Mouse (Mus musculus): ENCODE data around the gene Dnajb9. TPM values are rescaled to one million over a fixed set of nuclear protein-coding genes. Genes with fewer than 3 reads are reported as not detected.

Dnajb9 gene
- total and polyA plus RNA-seq, 2 experiments = 7.2 to 15.3 TPM

DNA sequence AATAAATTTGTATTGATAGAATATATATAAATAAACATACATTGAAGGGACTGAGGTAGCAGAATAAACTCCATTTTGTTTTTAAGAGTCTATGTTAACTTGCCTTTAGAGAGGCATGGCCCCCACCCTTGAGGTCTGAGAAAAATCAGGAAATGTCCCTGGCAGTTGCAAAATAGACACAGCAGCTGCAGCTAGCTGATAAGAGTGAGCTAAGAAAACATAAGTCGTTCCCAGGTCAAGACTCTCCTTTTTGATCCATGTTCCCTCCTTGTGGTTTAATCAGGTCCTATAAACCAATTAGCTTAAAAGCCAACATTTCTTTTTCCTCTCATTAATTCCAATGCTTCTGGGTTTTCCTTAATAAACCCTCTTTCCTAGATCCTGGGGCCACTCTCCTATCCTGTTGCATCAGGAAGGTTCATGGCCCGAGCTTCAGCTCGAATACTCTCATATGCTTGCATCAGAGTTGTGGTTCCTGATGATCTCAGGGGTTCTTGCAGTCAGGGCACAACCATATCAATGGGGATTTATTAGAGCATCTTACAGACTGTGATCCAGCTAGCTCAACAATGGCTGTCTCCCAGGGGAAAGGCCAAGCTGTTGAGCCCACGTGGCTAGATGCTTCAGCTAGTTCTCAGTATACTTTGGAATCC, 12.1 kb downstream of the Dnajb9 start:
- Histone ChIP-seq H3K9ac (ENCODE audit: low read depth, low read length) (no peak overlapping the region), H3K36me3 (ENCODE audit: control insufficient read depth, insufficient read depth, low read length) (no peaks in the 10 kb centered on the region), H3K27ac (replicated peaks; ENCODE audit: insufficient read depth, low read depth, low read length) (no peak overlapping the region), H3K27me3 (ENCODE audit: control insufficient read depth, insufficient read depth, low read length) (no peaks in the 10 kb centered on the region), H3K4me3 (ENCODE audit: insufficient read depth, low read depth, low read length) (no peak overlapping the region), H3K79me2 (ENCODE audit: control insufficient read depth, insufficient read depth, low read length) (no peaks in the 10 kb centered on the region), H3K4me1 (ENCODE audit: control insufficient read depth, insufficient read depth, low read length) (no peaks in the 10 kb centered on the region; the same call in 1 of the 2 replicates)
- 42% methylated on average over 4 of the region's 4 CpGs for WGBS
- no peak for DNase-seq (ENCODE audit: extremely low read depth, low read depth, low spot score)
- TF ChIP-seq CTCF (IDR thresholded peaks at IDR 0.05; ENCODE audit: low read depth, low read length) = no peak
- no peak for TF ChIP-seq POLR2A (IDR thresholded peaks at IDR 0.05; ENCODE audit: extremely low read depth, insufficient read depth, low read length)

DNA sequence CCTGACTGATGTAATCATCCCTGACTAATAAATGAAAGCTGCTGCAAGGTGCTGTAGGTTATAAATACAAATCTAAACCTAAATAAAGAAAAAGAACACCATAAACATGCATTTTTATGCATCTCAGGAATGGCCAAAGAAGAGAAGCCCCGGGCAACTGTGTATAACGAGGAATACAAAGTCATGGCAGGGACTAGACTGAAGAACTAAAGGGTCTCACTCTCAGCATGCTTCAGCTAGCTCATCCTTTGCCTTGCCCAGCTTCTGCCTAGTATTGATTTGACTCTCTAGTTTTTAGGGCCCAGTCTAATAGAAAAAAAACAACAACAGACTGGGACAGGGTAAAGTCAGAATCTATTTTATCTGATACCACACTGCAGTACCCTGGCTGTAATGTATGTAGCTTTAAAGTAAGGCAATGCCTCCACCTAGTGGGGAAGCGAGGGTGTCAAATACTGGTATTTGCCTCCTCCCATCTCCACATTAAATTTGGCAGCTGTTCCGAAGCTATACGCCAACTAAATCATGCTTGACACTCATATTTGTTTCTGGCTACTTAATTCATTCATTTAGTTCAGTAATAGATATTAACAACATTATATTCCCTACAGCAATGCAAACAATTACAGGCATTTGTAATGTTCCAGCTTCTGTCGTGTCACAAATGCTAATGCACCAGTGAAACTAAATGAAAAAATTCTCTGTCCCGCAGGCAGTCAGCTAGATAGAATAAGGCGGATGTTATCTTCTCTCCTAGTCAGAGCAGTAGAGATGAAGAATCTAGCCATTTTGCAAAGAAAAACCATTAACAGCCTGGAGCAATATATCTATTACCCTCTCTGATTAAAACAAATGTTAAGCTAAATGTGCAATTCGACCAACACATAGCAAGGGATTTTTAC, 28.8 kb downstream of the Dnajb9 start:
- H3K79me2 ChIP-seq (ENCODE audit: control insufficient read depth, insufficient read depth, low read length) = no peaks in the 10 kb centered on the region
- no peaks in the 10 kb centered on the region; the same call in 1 of the 2 replicates for H3K4me1 ChIP-seq (ENCODE audit: control insufficient read depth, insufficient read depth, low read length)
- TF ChIP-seq CTCF (IDR thresholded peaks at IDR 0.05; ENCODE audit: low read depth, low read length) = peak; percentile 46
- TF ChIP-seq POLR2A (IDR thresholded peaks at IDR 0.05; ENCODE audit: extremely low read depth, insufficient read depth, low read length) = no peak
- H3K9ac ChIP-seq (ENCODE audit: low read depth, low read length) = no peak overlapping the region
- DNase-seq (ENCODE audit: extremely low read depth, low read depth, low spot score) = no peak
- no peak overlapping the region for H3K4me3 ChIP-seq (ENCODE audit: insufficient read depth, low read depth, low read length)
- H3K27ac ChIP-seq (replicated peaks; ENCODE audit: insufficient read depth, low read depth, low read length) = no peak overlapping the region
- WGBS = 46% methylated on average over 9 of the region's 9 CpGs
- no peaks in the 10 kb centered on the region for H3K36me3 ChIP-seq (ENCODE audit: control insufficient read depth, insufficient read depth, low read length)
- H3K27me3 ChIP-seq (ENCODE audit: control insufficient read depth, insufficient read depth, low read length) = no peaks in the 10 kb centered on the region

GRCm38 (mm10) chr12:44177038-44177355, 33.1 kb downstream of the Dnajb9 start:
- WGBS = 80% methylated on average over 2 of the region's 2 CpGs
- no peak for DNase-seq (ENCODE audit: extremely low read depth, low read depth, low spot score)
- no peak overlapping the region for H3K27ac ChIP-seq (replicated peaks; ENCODE audit: insufficient read depth, low read depth, low read length)
- no peaks in the 10 kb centered on the region for H3K36me3 ChIP-seq (ENCODE audit: control insufficient read depth, insufficient read depth, low read length)
- TF ChIP-seq CTCF (IDR thresholded peaks at IDR 0.05; ENCODE audit: low read depth, low read length) = no peak
- TF ChIP-seq POLR2A (IDR thresholded peaks at IDR 0.05; ENCODE audit: extremely low read depth, insufficient read depth, low read length) = no peak
- H3K27me3 ChIP-seq (ENCODE audit: control insufficient read depth, insufficient read depth, low read length) = no peaks in the 10 kb centered on the region
- peaks cover 3% of the 10 kb centered on the region; the same call in 1 of the 2 replicates for H3K4me1 ChIP-seq (ENCODE audit: control insufficient read depth, insufficient read depth, low read length)
- H3K79me2 ChIP-seq (ENCODE audit: control insufficient read depth, insufficient read depth, low read length) = no peaks in the 10 kb centered on the region
- H3K4me3 ChIP-seq (ENCODE audit: insufficient read depth, low read depth, low read length) = no peak overlapping the region
- H3K9ac ChIP-seq (ENCODE audit: low read depth, low read length) = no peak overlapping the region

DNA sequence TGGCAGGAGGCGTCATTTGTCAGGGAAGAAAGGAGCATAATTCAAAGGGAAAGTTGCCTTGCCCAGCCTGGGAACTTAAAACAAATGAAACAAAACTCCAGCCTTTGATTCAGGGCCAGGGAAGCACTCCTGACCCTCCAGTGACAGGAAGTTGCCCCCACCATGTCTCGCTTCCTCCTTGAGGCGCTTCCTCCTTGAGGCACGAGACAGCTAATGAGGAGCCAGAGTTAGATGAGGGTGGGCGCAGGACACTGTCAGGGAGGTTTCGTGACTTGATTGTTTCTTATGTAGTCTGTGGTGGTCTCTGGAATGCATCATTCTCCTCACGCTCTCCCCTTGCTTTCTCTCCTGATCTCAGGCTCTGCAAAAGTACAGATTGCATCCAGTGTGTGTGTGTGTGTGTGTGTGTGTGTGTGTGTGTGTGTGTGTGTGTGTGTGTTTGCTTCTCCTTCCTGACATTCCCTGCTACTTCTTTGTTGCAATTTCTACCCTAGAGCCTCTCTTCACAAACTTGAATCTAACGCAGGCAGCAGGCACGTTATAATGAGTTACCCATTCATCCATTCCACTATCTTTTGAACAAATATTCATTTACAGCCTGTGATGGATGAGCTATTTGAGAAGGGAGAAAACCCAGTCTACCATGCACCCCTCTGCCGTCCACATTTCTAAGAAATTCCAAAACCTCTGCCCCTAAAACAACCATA, 33.6 kb downstream of the Dnajb9 start:
- no peaks in the 10 kb centered on the region for H3K36me3 ChIP-seq (ENCODE audit: control insufficient read depth, insufficient read depth, low read length)
- no peaks in the 10 kb centered on the region for H3K79me2 ChIP-seq (ENCODE audit: control insufficient read depth, insufficient read depth, low read length)
- H3K4me3 ChIP-seq (ENCODE audit: insufficient read depth, low read depth, low read length) = no peak overlapping the region
- DNase-seq (ENCODE audit: extremely low read depth, low read depth, low spot score) = no peak
- no peak overlapping the region for H3K27ac ChIP-seq (replicated peaks; ENCODE audit: insufficient read depth, low read depth, low read length)
- no peaks in the 10 kb centered on the region for H3K27me3 ChIP-seq (ENCODE audit: control insufficient read depth, insufficient read depth, low read length)
- H3K4me1 ChIP-seq (ENCODE audit: control insufficient read depth, insufficient read depth, low read length) = peaks cover 3% of the 10 kb centered on the region; the same call in 1 of the 2 replicates
- no peak overlapping the region for H3K9ac ChIP-seq (ENCODE audit: low read depth, low read length)
- 60% methylated on average over 10 of the region's 10 CpGs for WGBS
- TF ChIP-seq POLR2A (IDR thresholded peaks at IDR 0.05; ENCODE audit: extremely low read depth, insufficient read depth, low read length) = no peak
- no peak for TF ChIP-seq CTCF (IDR thresholded peaks at IDR 0.05; ENCODE audit: low read depth, low read length)

DNA sequence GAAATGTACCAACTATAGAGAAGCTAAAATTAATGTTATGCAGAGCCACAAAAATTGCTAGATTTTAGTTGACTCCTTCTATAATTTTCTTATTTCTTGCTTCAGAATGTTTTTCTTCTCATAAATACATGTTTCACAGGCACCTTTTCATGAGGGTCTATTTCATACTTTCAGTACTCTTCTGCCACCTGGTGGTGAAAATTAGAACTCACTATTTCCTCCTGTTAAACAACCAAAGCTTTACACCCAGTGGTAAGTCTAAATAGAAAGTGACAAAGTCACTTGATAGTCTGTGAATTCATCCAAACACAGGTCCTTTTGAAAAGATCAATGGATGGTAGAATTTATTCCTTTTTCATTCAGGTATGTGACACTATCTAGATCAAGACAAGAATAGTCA, 43.2 kb downstream of the Dnajb9 start:
- Histone ChIP-seq H3K36me3 (ENCODE audit: control insufficient read depth, insufficient read depth, low read length) (no peaks in the 10 kb centered on the region), H3K27ac (replicated peaks; ENCODE audit: insufficient read depth, low read depth, low read length) (no peak overlapping the region), H3K9ac (ENCODE audit: low read depth, low read length) (no peak overlapping the region), H3K27me3 (ENCODE audit: control insufficient read depth, insufficient read depth, low read length) (no peaks in the 10 kb centered on the region), H3K4me3 (ENCODE audit: insufficient read depth, low read depth, low read length) (no peak overlapping the region), H3K4me1 (ENCODE audit: control insufficient read depth, insufficient read depth, low read length) (no peaks in the 10 kb centered on the region), H3K79me2 (ENCODE audit: control insufficient read depth, insufficient read depth, low read length) (no peaks in the 10 kb centered on the region)
- TF ChIP-seq POLR2A (IDR thresholded peaks at IDR 0.05; ENCODE audit: extremely low read depth, insufficient read depth, low read length) (no peak), CTCF (IDR thresholded peaks at IDR 0.05; ENCODE audit: low read depth, low read length) (peak; percentile 59)
- peak; percentile 54 for DNase-seq (ENCODE audit: extremely low read depth, low read depth, low spot score)
